Mouse (Mus musculus) CH12.LX (cell line): ENCODE measurements around the gene Sept8. TPM values are rescaled to one million over a fixed set of nuclear protein-coding genes. Genes with fewer than 3 reads are reported as not detected.

Source experiments
- DNase-seq: peaks from one replicate; pipeline ENCODE4 v3.0.0-alpha.2; 2013; ENCODE audit errors: extremely low read depth
- H3K27ac ChIP-seq: 2 replicates; pipeline ENCODE4 v1.5.1; 2012; ENCODE audit warnings: low read depth, mild to moderate bottlenecking, control low read depth, moderate library complexity; ENCODE audit not compliant: insufficient read depth
- H3K27me3 ChIP-seq: replicated peaks from 2 replicates; pipeline ENCODE3; 2012; ENCODE audit warnings: inconsistent platforms
- H3K36me3 ChIP-seq, 2 experiments: replicated peaks in 1 of 2; 2 replicates each; pipeline versions ENCODE3 to v1.6.1; 2012; ENCODE audit warnings: inconsistent platforms in 1 of 2, low read length in 1 of 2, mild to moderate bottlenecking in 1 of 2, mixed read lengths in 1 of 2, moderate library complexity in 1 of 2; ENCODE audit not compliant: control insufficient read depth in 1 of 2, insufficient read depth in 1 of 2
- H3K4me1 ChIP-seq, 2 experiments: 2 replicates each; pipeline ENCODE4 v1.6.1; 2012; ENCODE audit warnings: inconsistent platforms in 1 of 2, moderate library complexity in 1 of 2; ENCODE audit not compliant: insufficient read depth in 2 of 2, control insufficient read depth in 1 of 2
- H3K4me2 ChIP-seq: 2 replicates; pipeline ENCODE4 v1.6.1; 2012; ENCODE audit warnings: low read depth, mild to moderate bottlenecking, control low read depth; ENCODE audit not compliant: poor library complexity, insufficient read depth, severe bottlenecking
- H3K4me3 ChIP-seq, 3 experiments: fragments of 150-350 bp in 1 of 3; sonication (generic) in 1 of 3; replicated peaks in 1 of 3; 2 replicates each; pipeline versions ENCODE3 to v1.5.1; 2011 to 2012; ENCODE audit warnings: low read depth in 2 of 3, low read length in 2 of 3, mild to moderate bottlenecking in 2 of 3, moderate library complexity in 2 of 3, control low read depth in 1 of 3, improper control_type of control experiment in 1 of 3, inconsistent platforms in 1 of 3, mixed read lengths in 1 of 3; ENCODE audit not compliant: poor library complexity in 1 of 3
- H3K79me2 ChIP-seq: replicated peaks from 2 replicates; pipeline ENCODE4 v1.6.1; 2012; ENCODE audit warnings: mild to moderate bottlenecking, moderate library complexity; ENCODE audit not compliant: control insufficient read depth, poor library complexity, insufficient read depth, severe bottlenecking; ENCODE audit errors: extremely low read depth
- H3K9ac ChIP-seq: 2 replicates; pipeline ENCODE4 v1.6.1; 2012; ENCODE audit warnings: low read depth, mild to moderate bottlenecking, control low read depth, moderate library complexity; ENCODE audit not compliant: insufficient read depth
- H3K9me3 ChIP-seq: replicated peaks from 2 replicates; pipeline ENCODE3; 2012; ENCODE audit warnings: low read length, inconsistent platforms, mixed read lengths
- BHLHE40 ChIP-seq: IDR thresholded peaks from 2 replicates; pipeline ENCODE4 v1.6.1; 2011; ENCODE audit warnings: mild to moderate bottlenecking, low read depth, low read length, improper control_type of control experiment
- CHD2 ChIP-seq: IDR thresholded peaks from 2 replicates; pipeline ENCODE4 v1.6.1; 2011; ENCODE audit warnings: low read length, improper control_type of control experiment
- EP300 ChIP-seq: IDR thresholded peaks from 2 replicates; pipeline ENCODE4 v1.6.1; 2011; ENCODE audit warnings: low read length, improper control_type of control experiment
- GABPA ChIP-seq: IDR thresholded peaks from 2 replicates; pipeline ENCODE4 v1.6.1; 2012; ENCODE audit warnings: low read depth, low read length, improper control_type of control experiment, inconsistent platforms; ENCODE audit not compliant: insufficient replicate concordance
- HCFC1 ChIP-seq: IDR thresholded peaks from 2 replicates; pipeline ENCODE4 v1.6.1; 2012; ENCODE audit warnings: low read depth, mild to moderate bottlenecking, inconsistent platforms, low read length, improper control_type of control experiment
- IRF4 ChIP-seq: IDR thresholded peaks from 2 replicates; pipeline ENCODE4 v1.6.1; 2014; ENCODE audit warnings: low read depth, mild to moderate bottlenecking, inconsistent platforms, low read length, improper control_type of control experiment
- JUND ChIP-seq: conservative IDR thresholded peaks from 2 replicates; pipeline ENCODE4 v1.6.1; 2011; ENCODE audit warnings: low read depth, low read length, improper control_type of control experiment
- KAT2A ChIP-seq: IDR thresholded peaks from 2 replicates; pipeline ENCODE4 v1.6.1; 2012; ENCODE audit warnings: low read length, improper control_type of control experiment, inconsistent platforms; ENCODE audit not compliant: insufficient replicate concordance
- MAFK ChIP-seq: IDR thresholded peaks from 2 replicates; pipeline ENCODE4 v1.6.1; 2011; ENCODE audit warnings: low read length, improper control_type of control experiment; ENCODE audit not compliant: insufficient replicate concordance
- MXI1 ChIP-seq: IDR thresholded peaks from 2 replicates; pipeline ENCODE4 v1.6.1; 2011; ENCODE audit warnings: mild to moderate bottlenecking, low read depth, low read length, improper control_type of control experiment
- MYC ChIP-seq: IDR thresholded peaks from 2 replicates; pipeline ENCODE4 v1.6.1; 2011; ENCODE audit warnings: low read depth, mild to moderate bottlenecking, improper control_type of control experiment, low read length
- NELFE ChIP-seq: IDR thresholded peaks from 2 replicates; pipeline ENCODE4 v1.6.1; 2011; ENCODE audit warnings: low read depth, low read length, improper control_type of control experiment
- POLR2A ChIP-seq: IDR thresholded peaks from 2 replicates; pipeline ENCODE4 v1.6.1; 2011; ENCODE audit warnings: low read depth, mild to moderate bottlenecking, improper control_type of control experiment, low read length
- POLR2AphosphoS2 ChIP-seq: IDR thresholded peaks from 2 replicates; pipeline ENCODE4 v1.6.1; 2011; ENCODE audit warnings: low read depth, low read length, improper control_type of control experiment
- SMC3 ChIP-seq: IDR thresholded peaks from 2 replicates; pipeline ENCODE4 v1.6.1; 2011; ENCODE audit warnings: low read depth, low read length, improper control_type of control experiment
- TBP ChIP-seq: conservative IDR thresholded peaks from 2 replicates; pipeline ENCODE4 v1.6.1; 2011; ENCODE audit warnings: low read depth, low read length, improper control_type of control experiment
- USF2 ChIP-seq: conservative IDR thresholded peaks from 2 replicates; pipeline ENCODE4 v1.6.1; 2011; ENCODE audit warnings: low read depth, low read length, improper control_type of control experiment
- ZKSCAN1 ChIP-seq: IDR thresholded peaks from 2 replicates; pipeline ENCODE4 v1.6.1; 2012; ENCODE audit warnings: low read depth, inconsistent platforms, low read length, improper control_type of control experiment, borderline replicate concordance
- ZNF384 ChIP-seq: IDR thresholded peaks from 2 replicates; pipeline ENCODE4 v1.6.1; 2012; ENCODE audit warnings: low read depth, low read length, improper control_type of control experiment, inconsistent platforms
- dilution Hi-C: fragments of 300-500 bp; cut with MboI; formaldehyde crosslinking; loops from 2 replicates; pipeline ENCODE4 v1.14.3; 2020; ENCODE audit warnings: low sequenced_read_pairs; ENCODE audit not compliant: extremely low pct_unique_long_range_greater_than_20kb, extremely low pct_ligation_motif_present
- in situ Hi-C: fragments of 300-500 bp; cut with MboI; formaldehyde crosslinking; loops from 3 replicates; pipeline ENCODE4 v1.14.3; 2019; ENCODE audit warnings: low sequenced_read_pairs, low pct_ligation_motif_present, low pct_unique_long_range_greater_than_20kb, mixed read lengths
- polyA plus RNA-seq: library from polyadenylated mRNA; unstranded; fragments of >175 nt; gene quantifications from 2 replicates; pipeline ENCODE4 v1.2.1, GENCODE M21; 2012; ENCODE audit warnings: low read depth; ENCODE audit not compliant: insufficient read length
- total RNA-seq, 2 experiments: library from RNA; depleted of rRNA; stranded (reverse); fragments of 300-350 nt in 1 of 2; fragments of >200 nt in 1 of 2; gene quantifications; 2 replicates each; pipeline ENCODE4 v1.2.3; 2012 to 2014

Gene Sept8
- total and polyA plus RNA-seq, 3 experiments = 8.5 to 21.9 (median 15.2) TPM

DNA sequence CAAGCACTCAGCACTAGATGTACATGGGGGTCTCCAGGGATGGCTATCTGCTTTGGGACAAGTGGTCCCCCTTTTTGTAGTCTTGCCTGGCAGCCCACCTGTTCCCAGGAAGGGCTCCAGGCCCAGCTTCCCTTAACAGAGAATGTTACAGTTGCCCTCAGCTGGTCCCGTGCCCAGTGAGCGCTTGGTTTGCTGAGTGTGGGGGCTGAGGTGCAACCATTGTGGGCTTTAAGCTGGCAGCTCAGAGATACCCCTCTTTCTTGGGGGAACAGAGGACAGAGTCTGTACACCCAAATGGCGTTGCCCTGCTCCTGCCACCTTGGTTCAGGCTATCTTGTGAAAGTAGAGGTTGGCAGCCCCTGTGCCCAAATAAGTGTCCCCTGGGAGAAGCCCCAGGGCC lies 21.3 kb downstream of the Sept8 start:
- DNase-seq = no peak

GRCm38 (mm10) chr11:53541222-53541621 lies 22.2 kb downstream of the Sept8 start:
- H3K36me3 ChIP-seq = peaks cover 28 to 51% of the 10 kb centered on the region in 2 experiments
- no peak overlapping the region for H3K4me2 ChIP-seq
- dilution Hi-C loops (no loop called here), in situ Hi-C loops (no loop called here)
- H3K4me3 ChIP-seq = no peak overlapping the region
- DNase-seq = no peak
- no peaks in the 10 kb centered on the region for H3K9me3 ChIP-seq
- H3K27ac ChIP-seq = no peak overlapping the region
- no peaks in the 10 kb centered on the region for H3K79me2 ChIP-seq
- TF ChIP-seq MXI1 = no peak
- H3K9ac ChIP-seq = no peak overlapping the region
- no peaks in the 10 kb centered on the region for H3K27me3 ChIP-seq
- H3K4me1 ChIP-seq = no peaks in the 10 kb centered on the region

More for the DNA sequence above, 21.3 kb downstream of the Sept8 start:
- in situ Hi-C loops = no loop called here
- H3K4me2 ChIP-seq = no peak overlapping the region
- no peak overlapping the region for H3K9ac ChIP-seq
- TF ChIP-seq KAT2A (no peak), GABPA (no peak), MYC (no peak), POLR2AphosphoS2 (no peak), CHD2 (no peak), BHLHE40 (no peak), MAFK (no peak), NELFE (no peak), ZNF384 (no peak), SMC3 (no peak), EP300 (no peak), USF2 (no peak), IRF4 (no peak), POLR2A (no peak), TBP (no peak), ZKSCAN1 (no peak), JUND (no peak), HCFC1 (no peak)
- dilution Hi-C loops = no loop called here
- H3K4me3 ChIP-seq = no peak overlapping the region
- H3K27me3 ChIP-seq = no peaks in the 10 kb centered on the region
- no peaks in the 10 kb centered on the region for H3K4me1 ChIP-seq
- peaks cover 35 to 59% of the 10 kb centered on the region in 2 experiments for H3K36me3 ChIP-seq
- no peak overlapping the region for H3K27ac ChIP-seq
- H3K79me2 ChIP-seq = no peaks in the 10 kb centered on the region
- no peaks in the 10 kb centered on the region for H3K9me3 ChIP-seq
